8 mouse cellular contexts compared by ENCODE assay signal in the genomic region with DNA sequence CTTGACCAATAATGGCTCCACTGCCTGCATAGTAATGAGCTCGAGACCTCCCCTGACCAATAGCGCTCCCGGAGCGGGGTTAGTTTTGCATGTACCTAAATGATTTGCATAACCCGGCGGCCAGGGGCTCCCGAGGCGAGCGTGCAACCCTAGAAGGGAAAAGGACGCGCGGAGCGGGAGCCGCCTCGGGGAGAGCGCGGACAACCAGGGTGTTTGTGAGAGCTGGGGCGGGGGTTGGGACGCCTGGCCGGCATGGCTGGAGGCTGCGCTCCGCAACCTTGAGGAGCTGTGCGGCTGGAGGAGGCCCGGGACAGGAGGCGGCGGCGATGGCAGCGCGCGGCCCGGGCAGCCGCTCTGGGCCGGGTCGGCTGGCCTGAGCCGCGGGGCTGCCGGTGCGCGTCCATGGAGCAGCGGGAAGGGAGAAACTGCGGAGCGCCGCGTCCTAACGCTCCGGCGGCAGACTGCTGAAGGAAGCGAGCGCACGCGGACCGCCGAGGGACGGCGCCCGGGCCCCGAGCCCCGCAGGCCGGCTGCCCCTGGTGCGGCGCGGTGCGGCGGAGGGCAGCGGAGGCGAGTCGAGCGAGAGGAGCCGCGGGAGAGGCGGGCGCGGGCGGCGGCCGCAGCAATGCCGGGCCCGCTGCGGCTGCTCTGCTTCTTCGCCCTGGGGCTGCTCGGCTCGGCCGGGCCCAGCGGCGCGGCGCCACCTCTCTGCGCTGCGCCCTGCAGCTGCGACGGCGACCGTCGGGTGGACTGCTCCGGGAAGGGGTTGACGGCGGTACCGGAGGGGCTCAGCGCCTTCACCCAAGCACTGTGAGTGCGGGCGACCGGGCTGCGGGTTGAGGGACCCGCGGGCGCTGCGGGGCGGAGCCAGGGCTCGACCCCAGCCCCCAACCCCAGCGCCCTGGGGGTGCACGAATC. TPM values are rescaled to one million over a fixed set of nuclear protein-coding genes. Genes with fewer than 3 reads are reported as not detected.
DNase-seq lines count a peak whose midpoint lies in the region; ATAC-seq and TF ChIP-seq lines count a peak whose summit lies in the region.

Lgr4 (plus strand) TSS at position 152 of the 918 bp plus-strand sequence.

- no peaks in the 10 kb centered on the region for H3K36me3 ChIP-seq in hindbrain, embryonic 10.5 days
- H3K36me3 ChIP-seq in lung, postnatal 0 days (ENCODE audit: insufficient read depth, low read length) = no peaks in the 10 kb centered on the region

- peak; percentile 93 for ATAC-seq in frontal cortex, adult (ENCODE audit: low TSS enrichment)
- ATAC-seq in lung, postnatal 0 days = peak; percentile 98

- peak; percentile 98 for DNase-seq in MN1 (ENCODE audit: low spot score)
- peak; percentile 98 for DNase-seq in cerebellum, adult 9-10 months
- peak; percentile 97 for DNase-seq in hindbrain, embryonic 10.5 days (ENCODE audit: low spot score)
- DNase-seq in layer of hippocampus, adult 9-11 months = peak; percentile 96
- peak; percentile 98 for DNase-seq in lung, postnatal 0 days (ENCODE audit: low spot score)
- DNase-seq in ovary, postnatal 36 days (ENCODE audit: low spot score) = peak; percentile 98
- DNase-seq in thymus, postnatal 25 days = peak; percentile 72

- peak within 1 kb of the TSS; percentile 98 for H3K27ac ChIP-seq in hindbrain, embryonic 10.5 days
- H3K27ac ChIP-seq in lung, postnatal 0 days (ENCODE audit: low read length) = peak within 1 kb of the TSS; percentile 81

- H3K4me2 ChIP-seq in lung, postnatal 0 days (replicated peaks; ENCODE audit: low read depth, low read length) = peak within 1 kb of the TSS; percentile 89

- no peaks in the 10 kb centered on the region for H3K9me3 ChIP-seq in hindbrain, embryonic 10.5 days
- H3K9me3 ChIP-seq in lung, postnatal 0 days (ENCODE audit: low read length) = no peaks in the 10 kb centered on the region

- TF ChIP-seq EP300 in lung, postnatal 0 days (IDR thresholded peaks at IDR 0.05) = no peak

- peaks cover 45% of the 10 kb centered on the region for H3K4me1 ChIP-seq in hindbrain, embryonic 10.5 days (replicated peaks)
- no peaks in the 10 kb centered on the region for H3K4me1 ChIP-seq in lung, postnatal 0 days (ENCODE audit: insufficient read depth, low read depth, low read length)

- H3K27me3 ChIP-seq in hindbrain, embryonic 10.5 days (ENCODE audit: insufficient read depth, poor library complexity, severe bottlenecking) = no peaks in the 10 kb centered on the region
- peaks cover 13% of the 10 kb centered on the region; the same call in 1 of the 2 replicates for H3K27me3 ChIP-seq in lung, postnatal 0 days (replicated peaks; ENCODE audit: insufficient read depth, low read length)

- peak within 1 kb of the TSS; percentile 94 for H3K4me3 ChIP-seq in hindbrain, embryonic 10.5 days
- peak within 1 kb of the TSS; percentile 51 for H3K4me3 ChIP-seq in lung, postnatal 0 days (ENCODE audit: low read depth, low read length)

- peak within 1 kb of the TSS; percentile 36; the same call in 1 of the 2 replicates for H3K9ac ChIP-seq in lung, postnatal 0 days (replicated peaks; ENCODE audit: low read depth)

- TF ChIP-seq CTCF in lung, postnatal 0 days (IDR thresholded peaks at IDR 0.05) = peak; percentile 23; the same call in 1 of the 2 replicates

- under 1% methylated on average over 109 of the region's 111 CpGs for WGBS in hindbrain, embryonic 10.5 days
- under 1% methylated on average over 71 of the region's 111 CpGs for WGBS in lung, postnatal 0 days

RNA-seq across cellular contexts. Expression of gene Lgr4, which starts in this region (rescaled TPM):
- polyA plus RNA-seq in hindbrain, embryonic 10.5 days (2016; fragmentation: Nextera tagmentation; extraction: Ambion mirVana) = 13.0 TPM in 2 replicates
- 1.8 and 1.9 TPM in 2 replicates for polyA plus RNA-seq in lung, postnatal 0 days (2015; fragmentation: Nextera tagmentation; extraction: Ambion mirVana)

Comparison
In these comparisons a context has a peak if more than half of its experiments do, and no peak if none do; other contexts are left out.
1. Peak in every context shown above with its lines: DNase-seq, ATAC-seq, H3K4me3 ChIP-seq and H3K27ac ChIP-seq.